9 mouse cellular contexts compared by ENCODE assay signal in genomic region chr11:36490085-36490484, GRCm38 (mm10).
DNase-seq lines count a peak whose midpoint lies in the region; ATAC-seq and TF ChIP-seq lines count a peak whose summit lies in the region.
"Had no signal": no experiment of that assay in that cellular context is flagged by ENCODE, and none has a peak within 500 bp of the region (broad histone marks: within the 10 kb centered on the region; RNA-seq: fewer than 3 reads in every experiment).

No protein-coding gene starts in this region.

- peak; percentile 51 for DNase-seq in hindbrain, embryonic 14.5 days (ENCODE audit: low spot score)
- DNase-seq in 3T3-L1 (ENCODE audit: low read depth, low spot score) (peak; percentile 1), ES-E14 (ENCODE audit: low read depth, low spot score) (peak; percentile 40)
- DNase-seq in embryo, embryonic 10 days (ENCODE audit: low spot score), result peak; percentile 68
- no peak for DNase-seq in spleen, adult 12 weeks (ENCODE audit: low spot score)
- no peak for DNase-seq in layer of hippocampus, adult 9-10 months (ENCODE audit: low spot score)
- no peak for DNase-seq in right cerebral cortex, postnatal 14 days

- H3K4me3 ChIP-seq in hindbrain, embryonic 14.5 days (replicated peaks; ENCODE audit: low read length), result no peak overlapping the region
- H3K4me3 ChIP-seq in hindbrain, embryonic 12.5 days, result no peak overlapping the region
- no peak overlapping the region for H3K4me3 ChIP-seq in ES-E14 (ENCODE audit: insufficient read depth in 1 of 2, low read depth in 1 of 2, low read length in 2 of 2, poor library complexity in 1 of 2, severe bottlenecking in 1 of 2)
- H3K4me3 ChIP-seq: limb, embryonic 13.5 days had no signal

- H3K36me3 ChIP-seq in hindbrain, embryonic 14.5 days (replicated peaks; ENCODE audit: control insufficient read depth, insufficient read depth), result no peaks in the 10 kb centered on the region
- no peaks in the 10 kb centered on the region for H3K36me3 ChIP-seq in hindbrain, embryonic 12.5 days
- no peaks in the 10 kb centered on the region for H3K36me3 ChIP-seq in ES-E14 (ENCODE audit: control insufficient read depth, insufficient read depth, low read length, poor library complexity, severe bottlenecking)
- H3K36me3 ChIP-seq: limb, embryonic 13.5 days had no signal

- in situ Hi-C loops in ES-E14 (cut with MboI; ENCODE audit: low sequenced_read_pairs in 2 of 2, unreplicated experiment in 2 of 2), result no loop called here

- H3K27ac ChIP-seq in hindbrain, embryonic 14.5 days, result no peak overlapping the region
- no peak overlapping the region for H3K27ac ChIP-seq in hindbrain, embryonic 12.5 days
- H3K27ac ChIP-seq in ES-E14 (ENCODE audit: insufficient read depth, low read depth, low read length, poor library complexity, severe bottlenecking), result no peak overlapping the region
- H3K27ac ChIP-seq: limb, embryonic 13.5 days had no signal

- H3K4me2 ChIP-seq in hindbrain, embryonic 14.5 days (replicated peaks), result no peak overlapping the region
- H3K4me2 ChIP-seq in hindbrain, embryonic 12.5 days (replicated peaks), result no peak overlapping the region
- H3K4me2 ChIP-seq: limb, embryonic 13.5 days had no signal

- 49% methylated on average over 7 of the region's 7 CpGs for WGBS in hindbrain, embryonic 14.5 days
- WGBS in hindbrain, embryonic 12.5 days, result 63% methylated on average over 7 of the region's 7 CpGs

- peaks cover 7% of the 10 kb centered on the region; the same call in 1 of the 2 replicates for H3K4me1 ChIP-seq in hindbrain, embryonic 14.5 days (replicated peaks; ENCODE audit: control insufficient read depth, insufficient read depth, low read length)
- H3K4me1 ChIP-seq in hindbrain, embryonic 12.5 days, result peaks cover 8% of the 10 kb centered on the region; the same call in 1 of the 2 replicates
- H3K4me1 ChIP-seq in ES-E14 (ENCODE audit: control insufficient read depth in 2 of 2, insufficient read depth in 2 of 2, low read length in 2 of 2, poor library complexity in 1 of 2), result no peaks in the 10 kb centered on the region

- H3K9me3 ChIP-seq in hindbrain, embryonic 14.5 days (ENCODE audit: control insufficient read depth, low read length), result no peaks in the 10 kb centered on the region
- no peaks in the 10 kb centered on the region for H3K9me3 ChIP-seq in hindbrain, embryonic 12.5 days (replicated peaks)
- H3K9me3 ChIP-seq in ES-E14 (ENCODE audit: control insufficient read depth, insufficient read depth, low read depth, low read length), result no peaks in the 10 kb centered on the region
- H3K9me3 ChIP-seq: limb, embryonic 13.5 days had no signal

- no peaks in the 10 kb centered on the region for H3K27me3 ChIP-seq in hindbrain, embryonic 14.5 days (ENCODE audit: control insufficient read depth, insufficient read depth, low read length)
- no peaks in the 10 kb centered on the region for H3K27me3 ChIP-seq in hindbrain, embryonic 12.5 days

- H3K9ac ChIP-seq in hindbrain, embryonic 14.5 days, result no peak overlapping the region
- H3K9ac ChIP-seq in hindbrain, embryonic 12.5 days, result no peak overlapping the region
- no peak overlapping the region for H3K9ac ChIP-seq in ES-E14 (ENCODE audit: insufficient read depth, low read depth, low read length, poor library complexity, severe bottlenecking)
- H3K9ac ChIP-seq: limb, embryonic 13.5 days had no signal

- ATAC-seq in hindbrain, embryonic 14.5 days (ENCODE audit: low FRiP score), result no peak
- no peak for ATAC-seq in hindbrain, embryonic 12.5 days (ENCODE audit: low FRiP score)

TF ChIP-seq in ES-E14, 5 proteins besides CTCF, POLR2A, EP300 and RAD21:
- TF ChIP-seq HCFC1 (IDR thresholded peaks at IDR 0.05; ENCODE audit: borderline replicate concordance, insufficient read depth, low read length) (no peak), MAFK (IDR thresholded peaks at IDR 0.05; ENCODE audit: insufficient read depth, low read depth, low read length) (no peak), CHD2 (IDR thresholded peaks at IDR 0.05; ENCODE audit: low read depth, low read length) (no peak), ZC3H11A (IDR thresholded peaks at IDR 0.05; ENCODE audit: borderline replicate concordance, low read depth, low read length) (no peak), ZNF384 (IDR thresholded peaks at IDR 0.05; ENCODE audit: low read depth, low read length) (no peak)

Comparison
In these comparisons a context has a peak if more than half of its experiments do, and no peak if none do; other contexts are left out.
1. DNase-seq: peak in hindbrain, embryonic 14.5 days (single experiment), 3T3-L1 (single experiment), ES-E14 (single experiment) and embryo, embryonic 10 days (single experiment); none in spleen, adult 12 weeks (single experiment), layer of hippocampus, adult 9-10 months (single experiment) and right cerebral cortex, postnatal 14 days (single experiment).